In genomic region chr9:118392796-118393195, GRCm38 (mm10) we compare ENCODE assay signal across 16 mouse cellular contexts.
"Had no signal": no experiment of that assay in that cellular context is flagged by ENCODE, and none has a peak within 500 bp of the region (broad histone marks: within the 10 kb centered on the region; RNA-seq: fewer than 3 reads in every experiment).

No protein-coding gene starts in this region.

- ATAC-seq: midbrain, embryonic 16.5 days had no signal

- H3K36me3 ChIP-seq: midbrain, embryonic 10.5 days; midbrain, embryonic 12.5 days; neural tube, embryonic 12.5 days had no signal

- H3K9me3 ChIP-seq: midbrain, embryonic 10.5 days; midbrain, embryonic 12.5 days; neural tube, embryonic 12.5 days had no signal

- H3K4me3 ChIP-seq: midbrain, embryonic 10.5 days; midbrain, embryonic 12.5 days; myocyte; neural tube, embryonic 12.5 days had no signal

- H3K9ac ChIP-seq: lung, embryonic 14.5 days; midbrain, embryonic 12.5 days; neural tube, embryonic 12.5 days had no signal

- H3K27ac ChIP-seq: midbrain, embryonic 10.5 days; midbrain, embryonic 12.5 days; neural tube, embryonic 12.5 days had no signal

- H3K4me2 ChIP-seq: lung, embryonic 14.5 days; midbrain, embryonic 12.5 days; neural tube, embryonic 12.5 days had no signal

- DNase-seq: lung, adult 18-20 months; lung, embryonic 14.5 days; lung, postnatal 14 days; lung, postnatal 4 days; midbrain, embryonic 14.5 days; right cerebral cortex, postnatal 14 days; right cerebral cortex, postnatal 4 days; spleen, adult 18-20 months; thymus, adult 18-20 months; thymus, postnatal 14 days; thymus, postnatal 36 days had no signal
